Mouse (Mus musculus) effector memory CD4-positive, alpha-beta T cell, adult 7 months (primary cell): ENCODE data around the gene Pld6. TPM values are rescaled to one million over a fixed set of nuclear protein-coding genes. Genes with fewer than 3 reads are reported as not detected.

Source experiments
- polyA plus RNA-seq: library from polyadenylated mRNA; unstranded; fragments of 100-300 nt; shearing (Covaris generic); gene quantifications from one replicate; pipeline ENCODE4 v1.2.1, GENCODE M21; 2017

The Pld6 gene
- polyA plus RNA-seq, result not detected

DNA sequence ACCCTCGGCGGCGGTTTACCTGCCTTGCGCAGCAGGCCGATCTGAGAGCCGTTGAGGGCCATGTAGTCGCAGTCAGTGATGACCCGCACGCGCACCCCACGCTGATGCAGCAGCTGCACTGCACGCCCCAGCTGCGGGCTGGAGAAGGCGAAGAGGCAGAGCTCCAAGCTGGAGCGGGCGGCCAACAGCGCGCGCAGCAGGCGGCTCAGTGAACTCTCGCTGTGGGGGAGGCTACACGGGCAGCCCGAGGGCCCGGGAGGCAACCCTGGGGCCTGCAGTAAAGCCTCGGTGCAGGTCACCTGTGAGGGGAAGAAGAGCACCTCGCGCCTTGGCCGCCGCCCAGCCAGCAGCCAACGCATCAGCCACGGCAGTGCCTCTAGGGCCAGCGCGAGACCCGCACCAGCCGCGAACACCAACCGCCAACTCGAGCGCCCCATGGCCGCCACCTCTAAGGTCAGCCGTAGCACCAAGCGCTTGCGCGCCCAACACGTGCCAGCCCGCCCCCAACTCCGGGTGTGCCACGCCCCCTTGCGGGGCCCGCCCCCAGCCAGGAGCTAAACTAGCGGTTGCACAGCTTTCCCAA, at the start of gene Pld6:
TSS of gene Pld6 (minus strand) at position 447 of the 583 bp plus-strand sequence.

DNA sequence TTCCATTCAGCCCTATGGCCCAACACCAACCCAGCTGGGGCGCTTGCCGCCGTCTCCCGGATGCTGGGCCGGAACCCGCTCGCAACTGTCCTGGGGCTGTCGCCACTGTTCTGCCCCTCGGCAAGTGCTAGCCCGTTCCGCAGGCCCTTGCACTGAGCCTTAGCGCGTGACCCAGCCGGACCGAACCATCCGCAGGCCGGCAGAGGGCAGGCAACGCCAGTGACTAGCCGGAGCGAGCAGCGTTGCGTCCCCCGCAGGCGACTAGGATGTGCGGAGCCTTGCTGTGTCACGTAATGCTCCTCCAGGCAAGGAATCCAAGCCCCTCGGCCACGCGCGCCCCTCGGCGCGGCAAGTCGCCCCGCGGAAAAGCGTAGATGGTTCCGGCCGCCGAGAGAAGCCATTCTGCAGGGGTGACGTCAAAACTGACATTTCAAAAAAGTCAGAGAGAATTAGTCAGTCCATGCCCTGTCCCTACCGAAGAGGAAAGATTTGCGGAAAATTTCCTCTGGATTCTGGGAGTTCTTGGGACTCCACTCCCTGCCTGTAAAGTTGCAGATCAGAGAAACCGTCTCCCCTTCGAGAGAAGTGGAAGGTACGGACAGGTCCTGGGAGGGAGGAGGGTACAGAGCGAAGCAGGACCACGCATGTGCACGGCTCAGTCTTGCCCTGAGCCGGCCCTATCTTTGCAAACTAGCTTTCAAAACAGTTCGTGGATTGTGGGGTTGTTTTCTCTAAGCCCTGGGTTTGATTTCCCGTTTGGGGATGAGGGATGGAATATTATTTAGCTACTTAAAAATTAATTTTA, 22.4 kb upstream of the Pld6 start, which contains the start of gene Flcn:
TSS of gene Flcn (minus strand) at position 347 of the 805 bp plus-strand sequence.

Other genes starting within 250 kb of the Pld6 start
- gene Nlrp3, start 246.1 kb downstream of the Pld6 start, polyA plus RNA-seq, result not detected
- gene Olfr222, start 211.4 kb downstream of the Pld6 start, polyA plus RNA-seq, result not detected
- not detected for gene Olfr223, start 194.4 kb downstream of the Pld6 start, polyA plus RNA-seq
- gene Mprip, start 126.3 kb downstream of the Pld6 start, polyA plus RNA-seq, result 76.8 TPM
- gene Flcn, start 22.4 kb upstream of the Pld6 start, polyA plus RNA-seq, result 41.1 TPM
- 10.1 TPM for gene Nt5m, start 51.8 kb upstream of the Pld6 start, polyA plus RNA-seq
- gene Cops3, start 52.2 kb upstream of the Pld6 start, polyA plus RNA-seq, result 82.9 TPM
- gene Med9, start 160.6 kb upstream of the Pld6 start, polyA plus RNA-seq, result 7.7 TPM
- gene Rasd1, start 177.3 kb upstream of the Pld6 start, polyA plus RNA-seq, result 1.2 TPM